Mouse (Mus musculus): ENCODE results near the gene Odc1.

GRCm38 (mm10) chr12:17586011-17586410 is 41.4 kb downstream of the Odc1 start:
- TF ChIP-seq USF1 (IDR thresholded peaks at IDR 0.05; ENCODE audit: low read depth, low read length) = no peak
- TF ChIP-seq MAFK (IDR thresholded peaks at IDR 0.05; ENCODE audit: insufficient replicate concordance, low read length) = no peak
- TF ChIP-seq CTCF (conservative IDR thresholded peaks at IDR 0.05 in 1 of 2, IDR thresholded peaks at IDR 0.05 in 1 of 2; ENCODE audit: low read depth in 2 of 2, low read length in 2 of 2) = no peak
- TF ChIP-seq CHD2 (IDR thresholded peaks at IDR 0.05; ENCODE audit: low read length) = no peak
- no peak for TF ChIP-seq POLR2A (IDR thresholded peaks at IDR 0.05; ENCODE audit: low read depth, low read length)
- no peak for TF ChIP-seq MAX (IDR thresholded peaks at IDR 0.05; ENCODE audit: low read length)
- no peak for TF ChIP-seq ELF1 (IDR thresholded peaks at IDR 0.05; ENCODE audit: low read depth, low read length)
- TF ChIP-seq EP300 (IDR thresholded peaks at IDR 0.05; ENCODE audit: low read length) = no peak
- no peak for TF ChIP-seq BHLHE40 (IDR thresholded peaks at IDR 0.05; ENCODE audit: low read depth, low read length)
- TF ChIP-seq POLR2AphosphoS2 (IDR thresholded peaks at IDR 0.05; ENCODE audit: low read depth, low read length) = no peak
- no peak for TF ChIP-seq ZC3H11A (IDR thresholded peaks at IDR 0.05; ENCODE audit: low read depth, low read length)
- no peak for TF ChIP-seq JUN (IDR thresholded peaks at IDR 0.05; ENCODE audit: insufficient read depth, low read depth, low read length)
